Mouse (Mus musculus): ENCODE data around the gene Dolpp1.

Dolpp1 gene

DNA sequence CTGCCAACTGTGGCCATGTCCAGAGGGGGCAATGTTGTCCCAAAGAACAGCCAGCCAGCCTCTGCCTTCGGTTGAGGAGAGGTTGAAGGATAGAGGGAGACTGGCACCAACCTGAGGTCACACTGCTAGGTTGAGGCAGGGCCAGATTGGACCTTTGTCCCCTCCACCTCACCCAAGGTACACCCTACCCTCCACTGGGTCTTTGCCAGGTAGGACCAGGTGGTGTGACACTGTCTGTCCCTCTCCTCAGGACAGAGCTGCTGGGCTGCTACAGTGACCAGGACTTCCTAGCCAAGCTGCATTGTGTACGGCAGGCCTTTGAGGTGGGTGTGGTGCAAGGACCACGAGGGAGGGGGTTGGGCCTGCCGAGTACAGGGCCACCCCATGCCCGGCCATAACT is 14.3 kb upstream of the Dolpp1 start:
- DNase-seq (ENCODE audit: low spot score) = no peak

DNA sequence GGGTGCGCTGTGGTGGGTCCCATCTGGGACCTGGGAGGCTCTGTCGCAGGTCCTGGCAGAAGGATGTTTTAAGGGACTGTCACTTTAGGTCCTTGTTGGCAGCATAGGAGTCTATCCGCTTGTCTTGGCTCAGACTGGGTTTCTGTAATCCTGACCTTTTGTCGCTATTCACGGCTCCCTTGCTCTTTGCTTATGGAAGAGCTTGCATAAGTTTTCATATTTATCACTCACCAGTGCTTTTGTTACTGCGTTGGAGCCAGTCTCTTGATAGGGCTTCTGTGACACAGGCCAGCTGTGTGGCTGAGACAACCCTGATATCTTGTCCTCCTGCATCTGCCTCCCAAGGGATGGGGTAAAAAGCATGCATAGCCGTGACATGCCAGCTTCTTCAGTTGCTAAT is 12.7 kb upstream of the Dolpp1 start:
- DNase-seq (ENCODE audit: low spot score) = no peak

DNA sequence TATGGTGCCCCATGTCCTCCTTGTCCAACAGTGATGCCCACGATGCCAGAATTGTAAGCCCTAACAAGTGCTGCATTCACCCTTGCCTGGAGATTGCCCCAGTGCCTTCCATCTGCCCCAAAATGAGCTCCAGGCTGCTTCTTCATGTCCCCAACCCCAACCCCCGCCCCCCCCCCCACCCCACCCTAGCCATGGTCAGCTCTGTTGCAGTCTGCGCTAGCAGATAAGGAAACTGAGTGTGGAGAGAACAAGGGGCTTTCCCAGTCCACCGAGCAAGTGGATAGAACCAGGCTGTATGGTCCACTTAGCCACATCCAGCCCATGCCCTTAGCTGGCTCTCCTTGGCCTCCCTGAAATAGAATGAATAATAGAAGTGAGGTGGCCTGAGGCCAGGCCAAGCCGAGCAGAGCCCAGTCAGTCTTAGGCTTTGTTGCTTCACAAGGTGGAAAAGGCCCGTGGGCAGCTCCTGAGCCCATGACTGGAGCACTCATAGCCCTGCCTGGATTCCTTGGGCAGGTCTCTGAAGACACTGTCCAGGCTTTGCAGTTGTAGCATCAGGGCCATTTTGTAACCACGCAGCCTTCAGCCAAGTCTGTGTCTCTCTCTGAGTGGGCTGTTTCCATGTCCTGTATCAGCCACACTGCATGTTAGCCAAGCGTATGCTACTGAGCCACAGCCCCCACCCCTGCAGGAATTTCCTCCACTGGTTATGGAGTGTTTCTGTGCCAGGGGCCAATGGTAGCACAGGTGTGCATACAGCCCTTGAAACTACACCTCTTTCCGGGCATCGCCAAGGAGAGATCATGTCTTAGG is 11.3 kb upstream of the Dolpp1 start:
- no peak for DNase-seq (ENCODE audit: low spot score)

DNA sequence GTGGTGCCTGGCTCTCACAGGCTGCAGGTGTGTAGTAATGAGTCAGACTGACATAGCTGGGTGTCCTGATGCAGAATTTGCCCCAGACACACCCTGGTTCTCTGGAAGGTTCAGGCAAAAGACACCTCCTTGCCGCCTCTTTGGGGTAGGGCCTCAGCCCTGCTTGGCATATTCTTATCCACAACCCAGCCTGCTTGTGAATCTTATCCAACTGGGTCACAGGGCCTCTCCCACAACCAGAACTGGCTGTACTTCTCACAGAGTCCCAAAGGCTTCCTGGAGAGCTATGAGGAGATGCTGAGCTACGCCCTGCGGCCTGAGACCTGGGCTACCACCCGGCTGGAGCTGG is 10.7 kb upstream of the Dolpp1 start:
- DNase-seq (ENCODE audit: low spot score) = no peak

DNA sequence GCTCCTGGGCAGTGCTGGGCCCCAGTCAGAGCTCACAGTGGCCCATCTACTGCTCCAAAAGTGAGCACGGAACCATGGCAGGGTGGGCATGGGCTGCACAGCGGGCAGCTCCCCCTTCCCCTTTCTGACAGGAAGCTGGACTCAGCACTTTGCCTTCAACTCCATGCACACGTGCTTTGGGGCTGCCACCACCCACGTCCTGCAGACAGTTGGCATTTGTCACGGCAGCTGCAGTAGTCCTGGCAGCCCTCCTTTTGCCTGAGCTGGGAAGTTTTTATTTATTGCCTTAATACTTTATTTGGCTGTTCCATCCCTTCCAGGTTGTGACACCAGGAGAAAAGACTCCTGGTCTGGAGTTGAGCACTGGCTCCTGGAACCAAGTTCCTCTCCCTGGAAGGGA is 7.2 kb upstream of the Dolpp1 start:
- DNase-seq (ENCODE audit: low spot score) = no peak

DNA sequence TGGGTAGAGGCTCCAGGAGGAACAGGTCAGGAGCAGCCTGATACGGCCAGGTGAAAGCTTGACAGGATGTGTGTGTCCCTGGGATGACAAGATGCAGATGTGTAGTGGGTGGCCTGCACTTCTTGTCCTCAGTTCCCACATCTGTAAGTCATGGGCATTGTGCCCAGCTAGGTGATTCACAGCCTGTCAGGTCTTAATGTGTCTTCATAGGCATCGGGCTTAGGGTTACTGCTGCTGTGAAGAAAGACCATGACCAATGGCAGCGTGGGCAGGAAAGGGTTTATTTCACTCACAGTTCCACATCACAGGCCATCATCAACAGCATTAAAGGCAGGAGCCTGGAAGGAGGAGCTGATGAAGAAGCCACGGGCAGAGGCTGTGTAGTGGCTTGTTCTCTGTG is 6.5 kb upstream of the Dolpp1 start:
- no peak for DNase-seq (ENCODE audit: low spot score)

DNA sequence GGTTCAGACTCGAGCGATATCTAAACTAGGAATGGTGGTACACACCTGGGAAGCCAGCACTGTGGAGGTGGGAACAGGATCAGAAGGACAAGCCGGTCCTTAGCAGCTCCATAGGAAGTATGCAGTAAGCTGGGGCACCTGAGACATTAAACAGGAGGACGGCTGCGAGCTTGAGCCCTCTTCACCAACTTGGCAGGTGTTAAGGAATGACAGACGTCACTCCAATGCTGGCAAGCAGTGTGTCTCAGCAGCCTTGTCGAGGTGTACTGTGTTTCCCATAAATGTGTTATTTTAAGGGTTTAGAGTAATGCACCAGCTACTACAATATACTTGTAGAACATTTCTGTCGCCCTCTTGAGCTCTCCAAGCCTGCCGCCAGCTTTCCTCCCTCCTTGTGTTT is 5.1 kb upstream of the Dolpp1 start:
- no peak for DNase-seq (ENCODE audit: low spot score)

DNA sequence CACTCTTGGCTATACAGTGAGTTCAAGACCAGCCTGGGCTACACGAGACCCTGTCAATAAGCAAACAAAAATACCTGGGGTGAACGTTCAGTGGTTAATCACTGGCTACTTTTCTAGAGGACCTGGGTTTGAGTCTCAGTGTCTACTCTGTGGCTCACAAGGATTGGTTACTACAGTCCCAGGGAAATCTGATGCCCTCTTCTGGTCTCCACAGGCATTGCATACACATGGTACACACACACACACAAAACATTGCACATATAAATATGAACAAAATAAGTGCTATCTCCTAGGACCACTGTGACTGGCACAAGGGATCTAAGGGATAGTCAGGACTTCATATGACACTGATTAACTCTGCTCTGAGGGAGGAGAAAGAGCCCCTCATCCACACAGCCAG is 3.1 kb upstream of the Dolpp1 start:
- DNase-seq (ENCODE audit: low spot score) = no peak

DNA sequence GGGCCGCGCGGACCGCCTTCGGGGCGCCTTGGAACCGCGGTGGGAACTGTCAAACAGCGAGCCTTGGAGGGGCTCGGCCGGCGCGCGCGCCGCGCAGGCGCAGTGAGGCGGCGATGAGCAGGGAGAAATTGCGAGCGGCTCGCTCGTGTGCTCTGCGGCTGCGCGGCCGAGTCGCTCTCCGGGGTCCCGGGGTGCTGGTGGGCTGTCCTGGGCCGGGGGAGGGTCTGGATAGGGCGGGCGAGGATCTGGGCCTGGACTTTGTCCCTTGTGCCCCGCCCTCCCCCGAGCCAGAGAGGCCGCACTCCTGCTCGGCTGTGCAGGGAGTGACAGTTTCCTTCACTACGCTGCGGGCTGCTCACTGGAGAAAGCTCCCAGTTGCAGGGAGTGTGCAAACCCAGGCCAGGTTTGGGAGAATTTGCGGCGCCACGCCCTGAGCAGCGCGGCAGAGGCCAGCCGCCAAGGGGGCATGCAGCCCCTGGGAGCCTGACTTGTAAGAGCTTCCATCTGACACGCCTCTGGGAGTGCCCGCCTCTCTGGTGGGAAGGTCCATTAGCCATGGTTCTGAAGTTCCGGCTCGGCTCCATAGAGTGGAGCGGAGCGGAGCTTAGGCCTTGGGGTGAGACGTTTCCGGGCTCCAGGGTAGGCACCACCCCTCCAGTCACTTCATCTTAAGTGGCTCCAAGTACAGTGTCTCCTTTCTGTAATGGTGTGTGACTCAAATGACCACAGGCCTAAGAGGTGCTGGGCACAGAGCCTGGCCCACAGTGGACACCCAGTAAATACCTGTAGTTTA is 719 bp downstream of the Dolpp1 start:
- DNase-seq (ENCODE audit: low spot score) = no peak

DNA sequence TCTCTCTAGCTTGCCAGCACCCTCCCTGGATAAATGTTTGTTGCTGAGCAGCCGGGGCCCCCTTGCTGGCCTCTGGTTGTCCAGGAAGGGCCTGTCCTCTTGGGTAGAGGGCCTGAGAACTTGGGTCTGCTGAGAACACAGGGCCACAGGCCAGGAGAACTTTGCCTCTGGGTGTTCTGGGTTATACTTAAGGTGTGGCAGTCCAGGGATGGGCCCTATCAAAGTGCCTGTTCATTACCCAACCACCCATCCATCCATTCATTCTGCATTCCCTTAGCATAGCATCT is 1.3 kb downstream of the Dolpp1 start:
- no peak for DNase-seq (ENCODE audit: low spot score)

DNA sequence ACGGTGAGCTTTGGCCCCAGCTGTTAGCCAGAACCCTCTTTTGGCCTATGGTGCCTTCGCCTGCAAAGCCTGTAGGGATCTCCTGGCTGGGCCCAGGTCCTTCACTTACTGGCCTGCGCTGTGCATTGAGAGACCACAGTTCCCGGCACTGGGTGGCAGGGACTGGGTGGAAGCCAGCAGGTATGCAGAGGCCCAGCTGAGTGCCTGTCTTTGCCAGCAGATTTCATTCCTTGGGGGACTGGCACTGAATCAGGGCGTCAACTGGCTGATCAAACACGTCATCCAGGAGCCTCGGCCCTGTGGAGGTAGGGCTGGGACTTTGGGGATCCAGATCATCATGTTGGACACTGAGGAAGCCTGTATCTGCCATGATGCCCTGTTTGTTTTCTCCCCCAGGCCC is 3.7 kb downstream of the Dolpp1 start:
- DNase-seq (ENCODE audit: low spot score) = no peak

DNA sequence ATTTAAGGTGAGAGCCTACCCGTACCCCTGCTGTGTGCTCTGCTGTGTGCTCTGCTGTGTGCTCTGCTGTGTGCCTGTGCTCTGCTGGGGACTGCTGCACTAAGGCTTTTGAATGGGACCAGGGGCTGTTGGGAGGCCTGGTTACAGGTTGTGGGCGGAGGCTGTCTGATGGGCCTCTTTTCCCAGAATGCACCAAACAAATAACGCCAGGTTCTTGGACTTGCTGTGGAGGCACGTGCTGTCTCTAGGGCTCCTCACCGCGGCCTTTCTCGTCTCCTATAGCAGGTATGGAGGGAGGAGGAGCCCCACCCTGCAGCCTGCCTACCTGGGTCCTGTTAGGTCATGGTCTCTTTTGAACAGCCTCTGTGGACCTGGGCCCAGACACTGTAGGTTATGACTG is 4.2 kb downstream of the Dolpp1 start:
- no peak for DNase-seq (ENCODE audit: low spot score)

DNA sequence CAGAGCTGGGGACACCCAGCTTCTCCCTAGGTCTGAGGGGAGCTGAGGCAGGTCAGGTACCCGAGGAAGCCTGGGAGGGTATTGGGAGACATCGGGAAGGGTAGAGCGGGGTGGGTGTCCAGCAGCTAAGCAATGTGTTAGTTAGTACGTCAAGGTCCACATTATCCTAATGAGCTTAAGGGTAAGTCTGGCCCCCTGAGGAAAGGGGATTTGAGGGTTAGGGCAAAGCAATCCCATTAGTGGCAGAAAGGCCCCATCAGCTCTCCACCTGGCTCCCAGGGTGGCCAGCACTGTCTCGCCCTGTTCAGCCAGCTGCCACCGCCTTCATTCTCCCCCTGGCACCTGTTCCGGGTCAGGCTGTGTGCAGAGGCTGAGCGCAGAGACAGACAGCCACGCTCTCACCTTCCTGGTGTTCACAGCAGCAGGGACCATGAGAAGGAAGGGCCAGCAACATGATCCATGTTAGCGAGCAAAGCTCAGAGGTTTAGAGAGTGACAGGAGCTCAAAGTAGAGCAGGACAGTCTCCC is 6.0 kb downstream of the Dolpp1 start:
- DNase-seq (ENCODE audit: low spot score) = no peak

DNA sequence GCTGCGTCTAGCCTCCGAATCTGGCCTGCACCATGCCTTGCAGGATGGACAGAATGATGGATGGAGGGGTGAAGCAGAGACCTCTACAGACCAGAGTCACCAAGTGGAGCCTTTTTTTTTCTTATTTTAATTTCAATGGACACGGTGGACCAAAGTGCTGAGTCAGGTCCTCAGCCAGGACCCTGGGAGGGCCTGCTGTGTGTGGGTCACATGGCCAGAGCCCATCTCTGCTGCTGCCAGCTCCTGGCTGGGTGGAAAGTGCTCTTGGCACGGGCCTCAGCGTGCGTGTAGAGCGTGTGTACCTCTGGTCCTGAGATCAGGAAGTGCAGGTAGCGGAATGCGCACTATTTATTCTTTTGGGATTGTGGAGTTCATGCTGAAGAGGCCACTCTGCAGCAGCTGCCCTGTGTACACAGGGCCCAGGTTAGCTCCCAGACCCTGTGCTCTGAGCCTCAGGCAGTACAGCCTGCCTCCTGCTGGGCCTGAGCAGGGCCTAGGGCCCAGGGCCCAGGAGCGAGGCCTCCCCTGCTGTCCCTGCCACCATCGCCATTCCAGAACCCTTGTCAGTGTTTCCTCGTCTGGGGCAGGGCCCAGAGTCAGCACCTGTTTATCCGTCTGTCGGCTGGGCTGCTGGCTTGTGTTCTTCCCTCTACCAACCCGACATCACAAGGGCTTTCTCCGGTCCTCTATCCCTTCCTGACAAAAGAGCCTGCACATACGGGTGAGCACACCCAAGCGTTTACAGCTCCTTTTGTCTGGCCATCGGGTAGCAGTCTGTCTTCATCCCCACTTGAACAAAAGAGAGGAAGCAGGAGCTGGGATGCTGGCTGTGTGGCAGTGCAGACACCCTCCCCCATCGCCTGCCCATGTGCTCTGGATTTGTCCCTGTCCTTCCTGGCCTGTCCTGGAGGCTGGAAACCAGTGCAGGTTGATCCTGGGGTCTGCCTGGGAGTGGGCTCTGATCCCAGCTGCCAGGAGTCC is 7.4 kb downstream of the Dolpp1 start:
- no peak for DNase-seq (ENCODE audit: low spot score)

DNA sequence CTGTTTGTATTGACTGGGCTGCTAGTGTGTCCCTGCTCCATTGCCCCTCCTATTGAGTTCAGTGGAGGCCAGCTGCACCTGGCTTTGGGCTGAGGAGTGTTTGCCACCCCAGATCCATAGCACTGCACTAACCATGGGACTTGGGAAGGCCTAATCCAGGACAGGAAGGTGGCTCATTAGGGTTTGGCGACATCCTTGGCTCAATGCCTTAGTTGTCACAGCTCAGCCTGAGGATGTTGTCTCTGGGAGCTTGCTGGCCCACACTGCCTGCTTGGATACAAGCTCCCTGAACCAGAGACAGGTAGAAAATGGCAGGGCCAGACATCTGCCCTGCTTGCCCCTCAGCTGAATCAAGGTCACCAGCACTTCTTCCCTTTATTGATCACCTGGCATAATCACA is 9.5 kb downstream of the Dolpp1 start:
- no peak for DNase-seq (ENCODE audit: low spot score)

DNA sequence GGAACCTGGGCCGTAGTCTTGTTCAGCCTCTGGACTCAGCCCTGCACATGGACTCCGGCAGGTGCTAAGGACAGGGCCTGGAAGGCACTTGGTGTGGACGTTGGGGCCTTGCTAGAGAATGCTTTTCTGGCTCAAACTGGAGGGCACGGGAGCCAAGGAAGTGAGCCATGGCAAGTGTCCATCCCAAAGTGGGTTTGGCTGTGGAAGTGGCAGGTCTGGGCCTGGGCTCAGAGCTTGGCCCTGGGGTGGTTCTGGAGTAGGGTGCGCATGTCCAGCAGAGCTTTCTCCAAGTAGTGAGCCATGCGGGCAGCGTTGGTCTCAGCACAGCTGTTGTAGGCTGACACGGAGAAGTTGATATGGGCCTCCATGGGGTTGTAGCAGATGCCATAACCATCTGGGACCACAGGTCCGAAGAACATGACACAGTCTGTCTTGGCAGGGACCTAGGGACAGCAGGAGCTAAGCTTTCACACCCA is 10.3 kb downstream of the Dolpp1 start:
- DNase-seq (ENCODE audit: low spot score) = no peak

DNA sequence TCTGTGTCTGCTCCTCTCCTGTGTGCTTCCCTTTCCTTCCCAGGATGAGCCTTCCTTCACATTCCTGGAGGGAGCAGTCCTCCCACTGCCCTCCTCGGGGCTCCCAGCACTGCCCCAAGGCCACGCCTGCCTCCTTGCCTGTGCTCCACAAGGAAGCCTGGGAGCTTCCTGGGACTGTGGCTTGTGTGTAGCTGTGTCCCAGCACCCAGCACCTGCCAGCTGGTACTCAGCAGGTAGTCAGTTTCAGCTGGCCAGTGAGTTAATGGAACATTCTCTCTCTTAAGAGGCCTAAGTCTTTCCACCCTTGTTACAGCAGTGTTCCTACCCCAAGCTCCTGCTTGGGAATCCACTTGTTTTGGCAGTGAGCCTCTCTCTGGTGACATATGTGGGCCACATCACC is 10.8 kb downstream of the Dolpp1 start:
- no peak for DNase-seq (ENCODE audit: low spot score)

DNA sequence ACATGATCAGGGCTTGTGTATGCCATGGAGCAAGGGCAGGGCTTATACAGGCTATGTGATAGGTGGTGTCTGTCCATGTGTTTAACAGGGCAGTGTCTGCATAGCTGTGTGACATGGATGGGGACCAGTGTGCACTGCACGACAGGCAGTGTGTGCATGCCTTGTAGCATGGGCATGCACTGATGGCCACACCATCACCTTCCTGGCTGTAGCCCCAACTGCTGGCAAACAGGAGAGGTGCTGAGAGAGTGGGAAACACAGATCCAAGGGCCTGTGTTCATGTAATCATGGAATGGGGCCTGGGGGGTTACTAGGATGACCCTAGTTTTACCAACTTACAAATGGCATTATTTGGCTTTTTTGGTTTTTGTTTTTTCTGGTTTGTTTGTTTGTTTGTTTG is 11.8 kb downstream of the Dolpp1 start:
- DNase-seq (ENCODE audit: low spot score) = no peak

DNA sequence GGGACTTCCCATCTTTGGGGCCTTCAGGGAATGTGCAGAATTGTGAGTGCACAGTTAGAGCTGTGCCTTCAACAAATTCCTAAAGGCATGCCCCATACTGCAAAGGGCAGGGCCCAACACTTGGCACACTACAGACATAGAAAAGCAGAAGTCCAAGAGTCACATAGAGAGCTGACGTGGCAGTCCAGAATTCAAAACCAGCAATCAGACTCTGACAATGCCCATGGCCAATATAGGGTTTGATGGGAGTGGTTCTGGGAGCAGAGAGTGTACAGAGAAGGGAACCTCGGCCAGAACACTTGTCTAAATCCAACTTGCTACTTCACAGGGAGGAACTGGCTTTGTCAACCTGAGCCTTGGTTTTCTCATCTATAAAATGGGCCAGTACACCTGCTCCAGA is 15.2 kb downstream of the Dolpp1 start:
- no peak for DNase-seq (ENCODE audit: low spot score)

DNA sequence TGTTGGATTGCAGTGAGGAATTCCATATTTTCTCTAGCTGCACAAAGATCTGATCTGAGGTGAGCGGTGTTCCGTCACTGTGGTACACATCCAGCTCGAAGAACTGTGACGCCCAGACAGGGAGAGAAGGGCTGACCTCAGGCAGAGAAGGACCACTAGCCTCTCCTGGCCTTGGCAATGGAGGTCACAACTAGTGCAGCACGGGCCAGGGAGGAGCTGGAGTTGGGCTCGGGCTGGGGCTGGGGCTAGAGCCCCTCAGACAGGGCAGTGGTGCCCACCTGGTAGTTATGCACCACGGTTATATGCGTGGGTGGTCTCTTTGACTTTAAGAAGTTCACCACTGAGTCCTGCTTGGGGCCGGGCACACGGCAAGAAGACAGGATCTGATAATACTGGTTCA is 15.7 kb downstream of the Dolpp1 start:
- no peak for DNase-seq (ENCODE audit: low spot score)

DNA sequence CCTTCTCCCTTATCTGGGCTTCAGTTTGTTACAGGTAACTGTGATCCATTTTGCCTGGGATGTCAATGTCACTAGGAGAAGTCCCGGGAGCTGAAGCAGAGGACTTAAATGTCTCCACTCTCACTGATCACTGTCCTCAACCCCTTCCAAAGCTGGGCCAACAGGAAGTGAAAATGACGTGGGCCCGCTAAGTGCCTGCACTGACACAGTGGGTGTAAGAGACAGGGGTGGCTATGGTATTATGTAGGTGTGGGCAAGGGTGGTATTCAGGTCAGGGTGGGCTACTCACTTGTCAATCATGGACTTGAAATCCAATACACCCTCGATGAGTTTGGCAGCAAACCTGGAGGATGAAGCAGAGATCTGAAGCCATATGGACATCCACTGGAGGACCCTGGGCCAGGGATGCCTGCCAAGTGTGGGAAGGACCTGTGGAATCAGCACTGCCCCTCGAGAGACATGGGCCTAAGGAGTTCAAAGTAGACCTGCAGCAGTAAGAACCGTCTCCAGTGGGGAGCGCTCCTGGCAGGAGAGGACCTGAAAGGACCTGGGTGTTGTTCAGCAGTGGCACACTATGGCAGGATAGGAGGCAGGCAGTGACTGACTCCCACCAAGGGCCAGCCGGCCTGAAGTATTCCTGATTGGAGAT is 16.5 kb downstream of the Dolpp1 start:
- no peak for DNase-seq (ENCODE audit: low spot score)

All from left cerebral cortex, adult 11 months (tissue).